Mouse (Mus musculus) midbrain, embryonic 14.5 days (tissue): ENCODE data around the gene Ddx27. TPM values are rescaled to one million over a fixed set of nuclear protein-coding genes. Genes with fewer than 3 reads are reported as not detected.

Experiments used
- ATAC-seq: fragments of 200-750 bp; cut with Nextera tagmentation; 2 replicates; pipeline ENCODE4 v1.8.0; 2017; ENCODE audit warnings: moderate number of reproducible peaks, moderate library complexity; ENCODE audit not compliant: low FRiP score, low TSS enrichment
- DNase-seq: peaks from one replicate; pipeline ENCODE4 v3.0.0-alpha.2; 2015
- H3K27ac ChIP-seq: fragments of 300-500 bp; sonication (generic); replicated peaks from 2 replicates; pipeline ENCODE4 v1.5.1; 2014; ENCODE audit warnings: mild to moderate bottlenecking, low read depth, low read length, moderate library complexity
- H3K27me3 ChIP-seq: fragments of 300-500 bp; sonication (generic); 2 replicates; pipeline ENCODE4 v1.6.1; 2014; ENCODE audit warnings: low read length, control low read depth, mixed read lengths; ENCODE audit not compliant: control insufficient read depth, insufficient read depth
- H3K36me3 ChIP-seq: fragments of 300-500 bp; sonication (generic); 2 replicates; pipeline ENCODE4 v1.6.1; 2014; ENCODE audit warnings: low read length, control low read depth; ENCODE audit not compliant: control insufficient read depth, insufficient read depth
- H3K4me1 ChIP-seq: fragments of 300-500 bp; sonication (generic); 2 replicates; pipeline ENCODE4 v1.6.1; 2014; ENCODE audit warnings: mild to moderate bottlenecking, antibody characterized with exemption, low read length, control low read depth; ENCODE audit not compliant: control insufficient read depth, insufficient read depth
- H3K4me2 ChIP-seq: fragments of 300-500 bp; sonication (generic); 2 replicates; pipeline ENCODE4 v1.6.1; 2014; ENCODE audit warnings: mild to moderate bottlenecking, low read length, moderate library complexity
- H3K4me3 ChIP-seq: fragments of 300-500 bp; sonication (generic); replicated peaks from 2 replicates; pipeline ENCODE4 v1.5.1; 2014; ENCODE audit warnings: low read depth, low read length
- H3K9ac ChIP-seq: fragments of 300-500 bp; sonication (generic); replicated peaks from 2 replicates; pipeline ENCODE4 v1.6.1; 2014; ENCODE audit warnings: mild to moderate bottlenecking, low read length, moderate library complexity
- H3K9me3 ChIP-seq: fragments of 300-500 bp; sonication (generic); 2 replicates; pipeline ENCODE4 v1.6.1; 2016; ENCODE audit warnings: low read length, control low read depth, mixed read lengths; ENCODE audit not compliant: control insufficient read depth
- WGBS: fragments of 180-500 bp; shearing (Covaris S2); extraction: QIAGEN DNeasy Blood & Tissue Kit; methylation state at CpG from one replicate; pipeline ENCODE4 v1.1.7; 2014; 5-methylcytosine and 5-hydroxymethylcytosine counted together
- polyA plus RNA-seq: library from polyadenylated mRNA; unstranded; fragments of >200 nt; fragmentation: Nextera tagmentation; extraction: Ambion mirVana; gene quantifications from 2 replicates; pipeline ENCODE4 v1.2.1, GENCODE M21; 2014

Ddx27 gene
- polyA plus RNA-seq, 1 experiment from 2014 or later, result 31.0 TPM

DNA sequence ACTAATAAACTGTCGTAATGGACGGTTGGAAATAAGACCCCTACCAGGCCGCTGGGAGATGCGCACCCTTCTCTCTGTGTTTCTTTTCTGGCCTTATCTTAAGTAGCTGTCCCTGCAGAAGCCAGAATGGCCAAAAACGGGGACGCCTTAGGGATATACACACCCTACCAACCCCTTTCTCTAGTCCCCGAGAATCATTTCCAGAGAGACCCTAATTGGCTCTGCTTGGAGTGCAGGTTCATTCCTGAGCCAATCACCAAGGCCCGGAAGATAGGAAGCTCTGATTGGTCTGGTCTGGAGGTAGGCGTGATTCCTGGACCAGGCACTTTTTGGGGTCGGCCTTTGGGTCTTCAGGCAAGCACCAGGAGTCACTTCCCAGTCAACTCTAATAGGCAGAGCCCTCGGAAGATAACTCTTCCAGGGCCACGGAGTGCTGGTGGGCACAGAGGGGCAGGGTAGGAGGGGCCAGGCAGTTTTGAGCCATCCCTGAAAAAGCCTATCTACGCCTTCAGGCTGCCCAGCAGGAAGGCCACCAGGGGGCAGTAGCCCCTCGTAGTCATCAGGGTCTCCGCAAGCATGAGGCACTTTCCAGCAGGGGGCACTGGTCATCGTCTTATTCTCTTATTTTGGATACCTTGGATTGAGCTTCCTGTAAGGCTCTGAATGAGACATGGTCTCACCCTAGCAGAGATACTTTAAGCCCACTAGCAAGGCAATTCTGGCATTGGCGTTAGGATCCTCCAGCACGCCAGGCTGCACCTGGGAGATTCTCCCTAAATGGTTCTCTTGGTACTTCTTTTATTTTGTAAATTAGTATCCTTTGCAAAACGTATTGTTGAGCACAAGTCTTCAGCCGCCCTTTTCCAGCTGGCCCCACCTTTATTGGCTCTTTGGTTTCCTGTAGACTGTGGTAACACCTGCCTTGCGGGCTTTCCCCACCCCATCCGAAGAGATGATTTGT, 56.9 kb downstream of the Ddx27 start:
- 8% methylated on average over 22 of the region's 22 CpGs for WGBS
- H3K27me3 ChIP-seq, result no peaks in the 10 kb centered on the region
- peak overlapping the region; percentile 75 for H3K27ac ChIP-seq
- peak; percentile 99 for DNase-seq
- H3K36me3 ChIP-seq, result peaks cover under 1% of the 10 kb centered on the region; the same call in 1 of the 2 replicates
- H3K4me3 ChIP-seq, result peak overlapping the region; percentile 38
- peak; percentile 96 for ATAC-seq
- H3K4me2 ChIP-seq, result peak overlapping the region; percentile 62
- H3K9me3 ChIP-seq, result no peaks in the 10 kb centered on the region
- H3K9ac ChIP-seq, result peak overlapping the region; percentile 44
- H3K4me1 ChIP-seq, result 0 out of 2 replicates have a peak, but pooled peaks cover 2% of the 10 kb centered on the region

- Histone ChIP-seq H3K27me3 (no peaks in the 10 kb centered on the region), H3K36me3 (no peaks in the 10 kb centered on the region), H3K4me1 (peaks cover 11% of the 10 kb centered on the region), H3K9ac (no peak overlapping the region), H3K4me2 (no peak overlapping the region), H3K9me3 (no peaks in the 10 kb centered on the region), H3K4me3 (no peak overlapping the region), H3K27ac (no peak overlapping the region)
- DNase-seq (no peak), ATAC-seq (no peak)
- 93% methylated on average over 5 of the region's 5 CpGs for WGBS
Observed at GRCm38 (mm10) chr2:167074587-167074986, 59.6 kb downstream of the Ddx27 start.

DNA sequence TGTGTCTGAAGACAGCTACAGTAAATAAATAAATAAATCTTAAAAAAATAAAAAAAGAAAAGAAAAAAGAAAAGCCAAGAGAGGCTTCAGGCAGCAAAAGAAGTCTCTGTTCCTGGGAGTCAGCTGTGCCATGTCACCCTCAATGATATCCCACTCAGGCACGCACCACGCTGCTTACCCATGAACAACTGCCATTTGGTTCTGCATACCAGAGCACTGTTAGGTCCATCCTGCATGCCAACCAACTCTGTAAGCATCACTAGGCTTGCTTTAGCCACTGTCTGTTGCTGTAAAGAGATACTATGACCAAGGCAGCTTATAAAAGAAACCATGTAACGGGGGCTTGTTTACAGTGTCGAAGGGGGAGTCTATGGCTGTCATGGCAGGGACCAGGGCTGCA, 61.4 kb downstream of the Ddx27 start:
- H3K27ac ChIP-seq, result no peak overlapping the region
- DNase-seq, result no peak
- no peak overlapping the region for H3K4me3 ChIP-seq
- ATAC-seq, result no peak
- H3K36me3 ChIP-seq, result no peaks in the 10 kb centered on the region
- no peak overlapping the region for H3K9ac ChIP-seq
- no peak overlapping the region for H3K4me2 ChIP-seq
- WGBS, result 95% methylated on average over 4 of the region's 4 CpGs
- no peaks in the 10 kb centered on the region for H3K9me3 ChIP-seq
- H3K4me1 ChIP-seq, result peaks cover 14% of the 10 kb centered on the region
- H3K27me3 ChIP-seq, result no peaks in the 10 kb centered on the region

DNA sequence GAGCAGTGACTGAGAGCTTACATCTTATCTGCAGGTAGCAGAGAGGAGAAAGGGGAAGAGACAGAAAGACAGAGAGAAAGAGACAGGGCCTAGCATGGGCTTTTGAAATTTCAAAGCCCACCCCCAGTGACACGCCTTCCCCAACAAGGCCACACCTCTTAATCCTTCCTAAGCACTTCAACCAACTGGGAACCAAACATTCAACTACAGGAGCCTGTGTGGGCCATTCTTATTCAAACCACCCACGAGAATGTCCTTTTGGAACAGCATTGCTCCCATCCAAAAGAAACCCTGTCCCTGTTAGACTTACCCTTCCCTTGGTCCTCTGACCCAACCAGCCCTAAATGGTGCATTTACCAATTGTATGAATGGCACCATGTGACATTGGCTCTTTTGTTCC, 61.8 kb downstream of the Ddx27 start:
- 69% methylated on average over 2 of the region's 2 CpGs for WGBS
- DNase-seq, result no peak
- Histone ChIP-seq H3K4me3 (no peak overlapping the region), H3K27ac (no peak overlapping the region), H3K4me1 (peaks cover 14% of the 10 kb centered on the region), H3K36me3 (no peaks in the 10 kb centered on the region), H3K9ac (no peak overlapping the region), H3K4me2 (no peak overlapping the region), H3K27me3 (no peaks in the 10 kb centered on the region), H3K9me3 (no peaks in the 10 kb centered on the region)
- no peak for ATAC-seq

GRCm38 (mm10) chr2:167077199-167077962, 62.4 kb downstream of the Ddx27 start:
- 87% methylated on average over 11 of the region's 11 CpGs for WGBS
- Histone ChIP-seq H3K27me3 (no peaks in the 10 kb centered on the region), H3K27ac (no peak overlapping the region), H3K36me3 (no peaks in the 10 kb centered on the region), H3K9ac (no peak overlapping the region), H3K4me1 (peaks cover 14% of the 10 kb centered on the region), H3K4me2 (no peak overlapping the region), H3K4me3 (no peak overlapping the region), H3K9me3 (no peaks in the 10 kb centered on the region)
- DNase-seq (no peak), ATAC-seq (no peak)

DNA sequence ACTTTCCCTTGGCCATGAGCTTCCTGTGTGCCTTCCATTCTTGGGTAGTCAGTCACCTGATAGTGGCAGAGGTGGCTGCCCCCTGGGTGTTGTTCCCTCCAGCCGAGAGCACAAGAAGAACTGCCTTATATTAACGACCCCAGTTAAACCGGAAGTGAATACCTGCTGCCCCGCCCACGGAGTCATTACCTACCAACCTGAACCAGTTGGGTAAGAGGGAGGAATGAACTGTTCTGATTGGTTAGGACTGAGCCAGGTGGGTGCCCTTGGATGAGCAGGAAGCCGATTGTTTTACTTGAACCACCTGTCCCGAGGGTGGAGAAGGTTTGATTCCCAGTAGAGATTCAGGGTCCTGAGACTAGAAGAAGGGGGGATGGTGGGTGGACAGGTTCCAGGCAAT, 63.5 kb downstream of the Ddx27 start:
- no peak overlapping the region for H3K4me3 ChIP-seq
- DNase-seq (no peak), ATAC-seq (no peak)
- peaks cover 14% of the 10 kb centered on the region for H3K4me1 ChIP-seq
- H3K27me3 ChIP-seq, result no peaks in the 10 kb centered on the region
- no peak overlapping the region for H3K27ac ChIP-seq
- WGBS, result 50% methylated on average over 7 of the region's 7 CpGs
- H3K9me3 ChIP-seq, result no peaks in the 10 kb centered on the region
- H3K4me2 ChIP-seq, result no peak overlapping the region
- no peaks in the 10 kb centered on the region for H3K36me3 ChIP-seq
- H3K9ac ChIP-seq, result no peak overlapping the region

- H3K9ac ChIP-seq, result no peak overlapping the region
- H3K36me3 ChIP-seq, result no peaks in the 10 kb centered on the region
- ATAC-seq, result peak; percentile 27; the same call in 1 of the 2 replicates
- H3K4me2 ChIP-seq, result no peak overlapping the region
- DNase-seq, result peak; percentile 41
- no peaks in the 10 kb centered on the region for H3K9me3 ChIP-seq
- H3K4me3 ChIP-seq, result no peak overlapping the region
- 44% methylated on average over 9 of the region's 9 CpGs for WGBS
- H3K4me1 ChIP-seq, result peaks cover 14% of the 10 kb centered on the region
- H3K27ac ChIP-seq, result no peak overlapping the region; the same call in 1 of the 2 replicates
- no peaks in the 10 kb centered on the region for H3K27me3 ChIP-seq
Observed at GRCm38 (mm10) chr2:167078931-167079495, 64.0 kb downstream of the Ddx27 start.

DNA sequence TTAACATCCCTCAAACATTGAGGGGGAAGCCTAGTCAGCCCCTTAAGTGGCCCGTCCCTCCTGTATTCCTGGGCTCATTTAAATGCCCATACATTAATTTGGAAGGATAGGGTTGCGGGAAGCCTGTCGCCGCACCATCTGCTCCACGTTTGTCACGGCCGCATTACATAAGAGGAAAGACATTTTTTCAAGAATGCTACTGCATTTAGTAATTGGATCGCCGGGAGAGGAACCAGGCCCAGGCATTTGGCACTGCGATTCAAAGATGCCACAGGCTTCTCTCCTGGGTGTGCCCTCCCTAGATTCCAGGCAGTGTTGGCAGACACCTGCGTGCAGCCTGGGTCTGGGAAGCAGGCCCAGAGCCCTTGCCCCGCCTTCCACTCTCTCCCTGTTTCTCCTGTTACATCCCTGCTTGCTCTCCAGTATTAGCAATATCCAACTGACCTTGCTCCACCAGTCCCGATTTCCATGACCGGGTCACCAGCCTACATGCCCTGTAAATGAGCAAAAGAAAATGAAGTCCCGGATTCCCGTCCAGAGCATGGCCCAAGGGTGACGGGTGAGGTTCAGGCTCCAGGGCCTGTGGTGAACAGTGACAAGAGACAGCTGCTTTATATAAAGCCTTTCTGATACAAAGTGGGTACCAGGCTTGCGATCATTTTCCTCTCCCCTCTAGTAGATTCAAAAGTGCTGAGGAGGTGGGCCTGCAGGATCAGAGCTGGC, 64.7 kb downstream of the Ddx27 start:
- DNase-seq (peak; percentile 55), ATAC-seq (no peak)
- Histone ChIP-seq H3K4me1 (peaks cover 14% of the 10 kb centered on the region), H3K4me2 (no peak overlapping the region; the same call in 1 of the 2 replicates), H3K36me3 (no peaks in the 10 kb centered on the region), H3K27me3 (no peaks in the 10 kb centered on the region), H3K4me3 (no peak overlapping the region), H3K9me3 (no peaks in the 10 kb centered on the region), H3K27ac (peak overlapping the region; percentile 49), H3K9ac (0 out of 2 replicates have a peak overlapping the region, but pooled peaks have one; percentile 34)
- WGBS, result 34% methylated on average over 18 of the region's 18 CpGs
